Mouse (Mus musculus): ENCODE results near the gene Ormdl3.

DNA sequence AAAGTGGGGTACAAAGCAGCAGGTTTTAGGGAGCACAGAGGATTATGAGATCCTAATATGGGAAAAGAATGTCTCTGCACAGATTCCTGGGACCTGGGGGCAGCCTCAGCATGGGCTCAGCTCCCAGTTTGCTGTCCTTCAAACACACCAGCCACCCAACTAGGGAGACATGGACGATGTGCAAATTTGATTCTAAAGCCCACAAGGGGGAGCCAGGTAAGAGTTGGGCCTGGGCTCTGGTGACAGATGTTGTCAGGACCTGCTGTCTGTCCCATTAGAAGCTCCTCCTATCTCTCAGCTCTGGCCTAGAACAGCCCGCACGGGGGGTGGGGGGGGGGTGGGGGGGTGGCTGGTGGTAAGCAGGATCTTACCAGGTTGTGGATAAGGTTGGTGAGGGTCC lies 3.6 kb downstream of the Ormdl3 start:
- no peak for TF ChIP-seq CTCF (IDR thresholded peaks at IDR 0.05; ENCODE audit: extremely low read depth, insufficient read depth, low read length)
- TF ChIP-seq POLR2A (IDR thresholded peaks at IDR 0.05; ENCODE audit: extremely low read depth, insufficient read depth, low read length): no peak
